Mouse (Mus musculus): Measurements from ENCODE around the gene Anks1b. TPM values are rescaled to one million over a fixed set of nuclear protein-coding genes. Genes with fewer than 3 reads are reported as not detected.

Anks1b gene
- polyA plus RNA-seq, 1 experiment from 2014 or later = 3.7 TPM

GRCm38 (mm10) chr10:90081630-90082029, 208.3 kb downstream of the Anks1b start:
- H3K9ac ChIP-seq (ENCODE audit: low read length) = no peak overlapping the region
- no peaks in the 10 kb centered on the region for H3K27me3 ChIP-seq (ENCODE audit: control insufficient read depth, insufficient read depth, low read length)
- no peak overlapping the region for H3K4me3 ChIP-seq (ENCODE audit: low read depth, low read length)
- H3K36me3 ChIP-seq (ENCODE audit: control insufficient read depth, insufficient read depth, low read length) = no peaks in the 10 kb centered on the region
- no peak for ATAC-seq (ENCODE audit: low FRiP score)
- 29% methylated on average over 7 of the region's 7 CpGs for WGBS
- no peak overlapping the region for H3K27ac ChIP-seq (ENCODE audit: low read depth, low read length)
- no peak overlapping the region for H3K4me2 ChIP-seq
- peak; percentile 85 for DNase-seq (ENCODE audit: low spot score, missing footprints)
- H3K4me1 ChIP-seq (ENCODE audit: control insufficient read depth, insufficient read depth, low read length) = no peaks in the 10 kb centered on the region
- no peaks in the 10 kb centered on the region for H3K9me3 ChIP-seq (ENCODE audit: control insufficient read depth, low read length)

- H3K9ac ChIP-seq (ENCODE audit: low read length) = no peak overlapping the region
- ATAC-seq (ENCODE audit: low FRiP score) = no peak
- H3K4me2 ChIP-seq = no peak overlapping the region
- no peak overlapping the region for H3K4me3 ChIP-seq (ENCODE audit: low read depth, low read length)
- no peaks in the 10 kb centered on the region for H3K4me1 ChIP-seq (ENCODE audit: control insufficient read depth, insufficient read depth, low read length)
- no peak overlapping the region for H3K27ac ChIP-seq (ENCODE audit: low read depth, low read length)
- WGBS = 89% methylated on average over 6 of the region's 6 CpGs
- no peaks in the 10 kb centered on the region for H3K36me3 ChIP-seq (ENCODE audit: control insufficient read depth, insufficient read depth, low read length)
- no peak for DNase-seq (ENCODE audit: low spot score, missing footprints)
- H3K27me3 ChIP-seq (ENCODE audit: control insufficient read depth, insufficient read depth, low read length) = no peaks in the 10 kb centered on the region
- no peaks in the 10 kb centered on the region for H3K9me3 ChIP-seq (ENCODE audit: control insufficient read depth, low read length)
Observed at GRCm38 (mm10) chr10:90093877-90094276, 220.6 kb downstream of the Anks1b start.

GRCm38 (mm10) chr10:90112662-90113061, 239.4 kb downstream of the Anks1b start:
- no peak overlapping the region for H3K27ac ChIP-seq (ENCODE audit: low read depth, low read length)
- 68% methylated on average over 5 of the region's 5 CpGs for WGBS
- H3K9ac ChIP-seq (ENCODE audit: low read length) = no peak overlapping the region
- no peaks in the 10 kb centered on the region for H3K27me3 ChIP-seq (ENCODE audit: control insufficient read depth, insufficient read depth, low read length)
- H3K4me2 ChIP-seq = no peak overlapping the region
- H3K4me3 ChIP-seq (ENCODE audit: low read depth, low read length) = no peak overlapping the region
- DNase-seq (ENCODE audit: low spot score, missing footprints) = no peak
- ATAC-seq (ENCODE audit: low FRiP score) = no peak
- H3K36me3 ChIP-seq (ENCODE audit: control insufficient read depth, insufficient read depth, low read length) = no peaks in the 10 kb centered on the region
- no peaks in the 10 kb centered on the region for H3K9me3 ChIP-seq (ENCODE audit: control insufficient read depth, low read length)
- H3K4me1 ChIP-seq (ENCODE audit: control insufficient read depth, insufficient read depth, low read length) = no peaks in the 10 kb centered on the region

- ATAC-seq (ENCODE audit: low FRiP score) (no peak), DNase-seq (ENCODE audit: low spot score, missing footprints) (no peak)
- Histone ChIP-seq H3K36me3 (ENCODE audit: control insufficient read depth, insufficient read depth, low read length) (no peaks in the 10 kb centered on the region), H3K27ac (ENCODE audit: low read depth, low read length) (no peak overlapping the region), H3K9ac (ENCODE audit: low read length) (no peak overlapping the region), H3K4me1 (ENCODE audit: control insufficient read depth, insufficient read depth, low read length) (no peaks in the 10 kb centered on the region), H3K4me2 (no peak overlapping the region), H3K27me3 (ENCODE audit: control insufficient read depth, insufficient read depth, low read length) (no peaks in the 10 kb centered on the region), H3K4me3 (ENCODE audit: low read depth, low read length) (no peak overlapping the region), H3K9me3 (ENCODE audit: control insufficient read depth, low read length) (no peaks in the 10 kb centered on the region)
- WGBS = 87% methylated on average over 3 of the region's 3 CpGs
Observed at GRCm38 (mm10) chr10:90116867-90117266, 243.6 kb downstream of the Anks1b start.

GRCm38 (mm10) chr10:90117836-90118235, 244.5 kb downstream of the Anks1b start:
- Histone ChIP-seq H3K27ac (ENCODE audit: low read depth, low read length) (no peak overlapping the region), H3K9me3 (ENCODE audit: control insufficient read depth, low read length) (no peaks in the 10 kb centered on the region), H3K4me2 (no peak overlapping the region), H3K36me3 (ENCODE audit: control insufficient read depth, insufficient read depth, low read length) (no peaks in the 10 kb centered on the region), H3K4me1 (ENCODE audit: control insufficient read depth, insufficient read depth, low read length) (no peaks in the 10 kb centered on the region), H3K9ac (ENCODE audit: low read length) (no peak overlapping the region), H3K27me3 (ENCODE audit: control insufficient read depth, insufficient read depth, low read length) (no peaks in the 10 kb centered on the region), H3K4me3 (ENCODE audit: low read depth, low read length) (no peak overlapping the region)
- ATAC-seq (ENCODE audit: low FRiP score) (no peak), DNase-seq (ENCODE audit: low spot score, missing footprints) (no peak)
- 90% methylated on average over 2 of the region's 2 CpGs for WGBS

- Histone ChIP-seq H3K4me1 (ENCODE audit: control insufficient read depth, insufficient read depth, low read length) (no peaks in the 10 kb centered on the region), H3K36me3 (ENCODE audit: control insufficient read depth, insufficient read depth, low read length) (no peaks in the 10 kb centered on the region), H3K27me3 (ENCODE audit: control insufficient read depth, insufficient read depth, low read length) (no peaks in the 10 kb centered on the region), H3K9ac (ENCODE audit: low read length) (no peak overlapping the region), H3K9me3 (ENCODE audit: control insufficient read depth, low read length) (no peaks in the 10 kb centered on the region), H3K4me3 (ENCODE audit: low read depth, low read length) (no peak overlapping the region), H3K27ac (ENCODE audit: low read depth, low read length) (no peak overlapping the region), H3K4me2 (no peak overlapping the region)
- no peak for ATAC-seq (ENCODE audit: low FRiP score)
- DNase-seq (ENCODE audit: low spot score, missing footprints) = no peak
Observed at GRCm38 (mm10) chr10:90137538-90137937, 264.2 kb downstream of the Anks1b start.

GRCm38 (mm10) chr10:90140947-90141346, 267.6 kb downstream of the Anks1b start:
- no peak overlapping the region for H3K9ac ChIP-seq (ENCODE audit: low read length)
- no peak for DNase-seq (ENCODE audit: low spot score, missing footprints)

GRCm38 (mm10) chr10:90144444-90144843, 271.1 kb downstream of the Anks1b start:
- no peaks in the 10 kb centered on the region for H3K4me1 ChIP-seq (ENCODE audit: control insufficient read depth, insufficient read depth, low read length)
- WGBS = 87% methylated on average over 1 of the region's 1 CpGs
- DNase-seq (ENCODE audit: low spot score, missing footprints) = no peak

More at GRCm38 (mm10) chr10:90140947-90141346, 267.6 kb downstream of the Anks1b start:
- Histone ChIP-seq H3K4me1 (ENCODE audit: control insufficient read depth, insufficient read depth, low read length) (no peaks in the 10 kb centered on the region), H3K27me3 (ENCODE audit: control insufficient read depth, insufficient read depth, low read length) (no peaks in the 10 kb centered on the region), H3K4me3 (ENCODE audit: low read depth, low read length) (no peak overlapping the region), H3K4me2 (no peak overlapping the region), H3K36me3 (ENCODE audit: control insufficient read depth, insufficient read depth, low read length) (no peaks in the 10 kb centered on the region), H3K27ac (ENCODE audit: low read depth, low read length) (no peak overlapping the region), H3K9me3 (ENCODE audit: control insufficient read depth, low read length) (no peaks in the 10 kb centered on the region)
- no peak for ATAC-seq (ENCODE audit: low FRiP score)

GRCm38 (mm10) chr10:90151510-90151909, 278.2 kb downstream of the Anks1b start:
- no peak overlapping the region for H3K4me3 ChIP-seq (ENCODE audit: low read depth, low read length)
- H3K4me2 ChIP-seq = no peak overlapping the region
- no peaks in the 10 kb centered on the region for H3K9me3 ChIP-seq (ENCODE audit: control insufficient read depth, low read length)
- ATAC-seq (ENCODE audit: low FRiP score) (no peak), DNase-seq (ENCODE audit: low spot score, missing footprints) (no peak)
- no peaks in the 10 kb centered on the region for H3K36me3 ChIP-seq (ENCODE audit: control insufficient read depth, insufficient read depth, low read length)
- H3K9ac ChIP-seq (ENCODE audit: low read length) = no peak overlapping the region
- H3K4me1 ChIP-seq (ENCODE audit: control insufficient read depth, insufficient read depth, low read length) = no peaks in the 10 kb centered on the region
- H3K27me3 ChIP-seq (ENCODE audit: control insufficient read depth, insufficient read depth, low read length) = no peaks in the 10 kb centered on the region
- no peak overlapping the region for H3K27ac ChIP-seq (ENCODE audit: low read depth, low read length)

More at GRCm38 (mm10) chr10:90144444-90144843, 271.1 kb downstream of the Anks1b start:
- no peak for ATAC-seq (ENCODE audit: low FRiP score)
- H3K27me3 ChIP-seq (ENCODE audit: control insufficient read depth, insufficient read depth, low read length) = no peaks in the 10 kb centered on the region
- H3K9ac ChIP-seq (ENCODE audit: low read length) = no peak overlapping the region
- H3K36me3 ChIP-seq (ENCODE audit: control insufficient read depth, insufficient read depth, low read length) = no peaks in the 10 kb centered on the region
- no peak overlapping the region for H3K27ac ChIP-seq (ENCODE audit: low read depth, low read length)
- H3K4me2 ChIP-seq = no peak overlapping the region
- H3K4me3 ChIP-seq (ENCODE audit: low read depth, low read length) = no peak overlapping the region
- no peaks in the 10 kb centered on the region for H3K9me3 ChIP-seq (ENCODE audit: control insufficient read depth, low read length)

Data from midbrain, embryonic 11.5 days (tissue).